In the genomic region with DNA sequence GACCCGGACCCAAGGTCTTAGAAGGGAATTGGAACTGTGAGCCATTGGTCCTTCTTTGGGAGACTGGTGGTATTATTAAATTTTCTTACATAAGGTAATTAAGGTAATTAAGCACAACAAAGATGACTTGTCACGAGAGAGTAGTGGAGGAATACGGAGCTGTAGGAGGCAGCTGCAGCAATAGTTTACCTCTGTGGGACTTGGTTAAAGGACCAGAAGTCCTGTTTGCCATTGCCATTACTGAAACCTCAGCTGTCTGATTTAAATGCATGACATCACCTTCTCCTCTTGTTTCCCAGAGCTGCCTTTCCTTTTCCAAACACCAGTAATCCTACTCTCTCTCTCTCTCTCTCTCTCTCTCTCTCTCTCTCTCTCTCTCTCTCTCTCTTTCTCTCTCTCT, we compare ENCODE assay signal across 8 mouse cellular contexts. TPM values are rescaled to one million over a fixed set of nuclear protein-coding genes. Genes with fewer than 3 reads are reported as not detected.
DNase-seq lines count a peak whose midpoint lies in the region; ATAC-seq and TF ChIP-seq lines count a peak whose summit lies in the region.

No protein-coding gene starts in this region.

- peaks cover 40% of the 10 kb centered on the region for H3K79me2 ChIP-seq in CH12.LX (replicated peaks; ENCODE audit: control insufficient read depth, extremely low read depth, insufficient read depth, poor library complexity, severe bottlenecking)

- TF ChIP-seq RAD21 in CH12.LX (IDR thresholded peaks at IDR 0.05; ENCODE audit: low read depth, low read length): no peak

- H3K4me1 ChIP-seq in heart, embryonic 10.5 days: peaks cover 19% of the 10 kb centered on the region
- peaks cover 3 to 35% of the 10 kb centered on the region in 2 experiments; a peak in 2 of 4 replicates for H3K4me1 ChIP-seq in CH12.LX (ENCODE audit: control insufficient read depth in 1 of 2, insufficient read depth in 2 of 2)
- H3K4me1 ChIP-seq in forebrain, embryonic 12.5 days: peaks cover 25% of the 10 kb centered on the region
- peaks cover 18% of the 10 kb centered on the region for H3K4me1 ChIP-seq in liver, embryonic 16.5 days (ENCODE audit: control insufficient read depth, low read depth, low read length)

- no peaks in the 10 kb centered on the region for H3K9me3 ChIP-seq in heart, embryonic 10.5 days
- no peaks in the 10 kb centered on the region for H3K9me3 ChIP-seq in CH12.LX (replicated peaks; ENCODE audit: low read length)
- H3K9me3 ChIP-seq in forebrain, embryonic 12.5 days: no peaks in the 10 kb centered on the region
- H3K9me3 ChIP-seq in liver, embryonic 16.5 days (replicated peaks; ENCODE audit: control insufficient read depth, low read length): no peaks in the 10 kb centered on the region

- no peak for DNase-seq in heart, embryonic 10.5 days (ENCODE audit: low spot score)
- DNase-seq in heart, postnatal 25 days (ENCODE audit: low spot score): no peak
- no peak for DNase-seq in CH12.LX (ENCODE audit: extremely low read depth)
- no peak for DNase-seq in layer of hippocampus, adult 8-10 months (ENCODE audit: low spot score in 2 of 2)
- no peak for DNase-seq in left cerebral cortex, adult 18-20 months (ENCODE audit: low spot score in 2 of 2)
- DNase-seq in frontal cortex, postnatal 36 days (ENCODE audit: low spot score in 2 of 2): no peak

- TF ChIP-seq POLR2A in CH12.LX (IDR thresholded peaks at IDR 0.05; ENCODE audit: low read depth, low read length): no peak

- no peak for TF ChIP-seq CTCF in CH12.LX (conservative IDR thresholded peaks at IDR 0.05 in 1 of 2, IDR thresholded peaks at IDR 0.05 in 1 of 2; ENCODE audit: low read depth in 2 of 2, low read length in 2 of 2)

- 5% methylated on average over 3 of the region's 3 CpGs for WGBS in heart, embryonic 10.5 days
- 0% methylated on average over 3 of the region's 3 CpGs for WGBS in forebrain, embryonic 12.5 days
- 5% methylated on average over 3 of the region's 3 CpGs for WGBS in liver, embryonic 16.5 days (ENCODE audit: insufficient replicate concordance)

- intact Hi-C loops in heart, postnatal 25 days (cut with DNase I): no loop called here

- peak; percentile 68 for ATAC-seq in forebrain, embryonic 12.5 days (ENCODE audit: low FRiP score)
- no peak for ATAC-seq in liver, embryonic 16.5 days (ENCODE audit: low read depth)

- peak overlapping the region; percentile 47; the same call in 1 of the 2 replicates for H3K4me2 ChIP-seq in CH12.LX (ENCODE audit: insufficient read depth, low read depth, poor library complexity, severe bottlenecking)
- peak overlapping the region; percentile 73 for H3K4me2 ChIP-seq in forebrain, embryonic 12.5 days
- H3K4me2 ChIP-seq in liver, embryonic 16.5 days (ENCODE audit: low read depth, low read length): peak overlapping the region; percentile 87

- no peaks in the 10 kb centered on the region for H3K27me3 ChIP-seq in heart, embryonic 10.5 days (ENCODE audit: insufficient read depth, poor library complexity, severe bottlenecking)
- H3K27me3 ChIP-seq in CH12.LX (replicated peaks): no peaks in the 10 kb centered on the region
- no peaks in the 10 kb centered on the region for H3K27me3 ChIP-seq in forebrain, embryonic 12.5 days
- no peaks in the 10 kb centered on the region for H3K27me3 ChIP-seq in liver, embryonic 16.5 days (ENCODE audit: control insufficient read depth, insufficient read depth, low read depth, low read length)

- H3K27ac ChIP-seq in heart, embryonic 10.5 days: peak overlapping the region; percentile 92
- H3K27ac ChIP-seq in CH12.LX (ENCODE audit: insufficient read depth, low read depth): no peak overlapping the region
- peak overlapping the region; percentile 71 for H3K27ac ChIP-seq in forebrain, embryonic 12.5 days
- peak overlapping the region; percentile 95 for H3K27ac ChIP-seq in liver, embryonic 16.5 days (ENCODE audit: low read length)

- peak overlapping the region; percentile 90 for H3K4me3 ChIP-seq in heart, embryonic 10.5 days
- H3K4me3 ChIP-seq in CH12.LX (replicated peaks in 1 of 3; ENCODE audit: low read depth in 2 of 3, low read length in 2 of 3, poor library complexity in 1 of 3): peak overlapping the region; percentile 29 to 88 (median 84)
- peak overlapping the region; percentile 82 for H3K4me3 ChIP-seq in forebrain, embryonic 12.5 days (replicated peaks)
- peak overlapping the region; percentile 96 for H3K4me3 ChIP-seq in liver, embryonic 16.5 days (ENCODE audit: low read depth, low read length)

- dilution Hi-C loops in CH12.LX (cut with MboI; ENCODE audit: extremely low pct_ligation_motif_present, extremely low pct_unique_long_range_greater_than_20kb, low sequenced_read_pairs): no loop called here

- H3K36me3 ChIP-seq in heart, embryonic 10.5 days: peaks cover 9% of the 10 kb centered on the region
- H3K36me3 ChIP-seq in CH12.LX (replicated peaks in 1 of 2; ENCODE audit: control insufficient read depth in 1 of 2, insufficient read depth in 1 of 2, low read length in 1 of 2): peaks cover 8 to 24% of the 10 kb centered on the region in 2 experiments
- peaks cover 9% of the 10 kb centered on the region for H3K36me3 ChIP-seq in forebrain, embryonic 12.5 days (replicated peaks)
- H3K36me3 ChIP-seq in liver, embryonic 16.5 days (ENCODE audit: control insufficient read depth, insufficient read depth): peaks cover 5% of the 10 kb centered on the region

- in situ Hi-C loops in CH12.LX (cut with MboI; ENCODE audit: low pct_ligation_motif_present, low pct_unique_long_range_greater_than_20kb, low sequenced_read_pairs): no loop called here

- H3K9ac ChIP-seq in CH12.LX (ENCODE audit: insufficient read depth, low read depth): peak overlapping the region; percentile 49; the same call in 1 of the 2 replicates
- peak overlapping the region; percentile 76 for H3K9ac ChIP-seq in forebrain, embryonic 12.5 days
- H3K9ac ChIP-seq in liver, embryonic 16.5 days (ENCODE audit: low read depth, low read length): peak overlapping the region; percentile 95; the same call in 1 of the 2 replicates

- 0 out of 2 replicates have a peak, but pooled peaks have one; percentile 32 for TF ChIP-seq EP300 in CH12.LX (IDR thresholded peaks at IDR 0.05; ENCODE audit: low read length)

TF ChIP-seq in CH12.LX, 34 proteins besides CTCF, POLR2A, EP300 and RAD21 (continues in another document):
- TF ChIP-seq NRF1 (IDR thresholded peaks at IDR 0.05; ENCODE audit: low read depth, low read length): no peak
- TF ChIP-seq GABPA (IDR thresholded peaks at IDR 0.05; ENCODE audit: insufficient replicate concordance, low read depth, low read length): no peak
- TF ChIP-seq ELF1 (IDR thresholded peaks at IDR 0.05; ENCODE audit: low read depth, low read length): no peak
- no peak for TF ChIP-seq RCOR1 (conservative IDR thresholded peaks at IDR 0.05; ENCODE audit: low read depth, low read length)
- TF ChIP-seq JUND (conservative IDR thresholded peaks at IDR 0.05; ENCODE audit: low read depth, low read length): no peak
- TF ChIP-seq IRF4 (IDR thresholded peaks at IDR 0.05; ENCODE audit: low read depth, low read length): 0 out of 2 replicates have a peak, but pooled peaks have one; percentile 1
- no peak for TF ChIP-seq MAZ (IDR thresholded peaks at IDR 0.05; ENCODE audit: low read depth, low read length)
- TF ChIP-seq ZNF384 (IDR thresholded peaks at IDR 0.05; ENCODE audit: low read depth, low read length): no peak
- TF ChIP-seq JUN (IDR thresholded peaks at IDR 0.05; ENCODE audit: insufficient read depth, low read depth, low read length): no peak; the same call in 1 of the 2 replicates
- no peak for TF ChIP-seq CHD2 (IDR thresholded peaks at IDR 0.05; ENCODE audit: low read length)
- TF ChIP-seq ETS1 (conservative IDR thresholded peaks at IDR 0.05; ENCODE audit: low read depth, low read length): 0 out of 2 replicates have a peak, but pooled peaks have one; percentile 3
- no peak for TF ChIP-seq KAT2A (IDR thresholded peaks at IDR 0.05; ENCODE audit: insufficient replicate concordance, low read length)
- no peak for TF ChIP-seq SMC3 (IDR thresholded peaks at IDR 0.05; ENCODE audit: low read depth, low read length)
- 0 out of 2 replicates have a peak, but pooled peaks have one; percentile 5 for TF ChIP-seq TBP (conservative IDR thresholded peaks at IDR 0.05; ENCODE audit: low read depth, low read length)
- TF ChIP-seq ZKSCAN1 (IDR thresholded peaks at IDR 0.05; ENCODE audit: borderline replicate concordance, low read depth, low read length): no peak
- TF ChIP-seq ZMIZ1 (IDR thresholded peaks at IDR 0.05; ENCODE audit: low read depth, low read length): no peak
- TF ChIP-seq HCFC1 (IDR thresholded peaks at IDR 0.05; ENCODE audit: low read depth, low read length): no peak
- TF ChIP-seq ZC3H11A (IDR thresholded peaks at IDR 0.05; ENCODE audit: low read depth, low read length): no peak
- no peak for TF ChIP-seq SIN3A (IDR thresholded peaks at IDR 0.05; ENCODE audit: low read length)
- peak; percentile 11 for TF ChIP-seq MYC (IDR thresholded peaks at IDR 0.05; ENCODE audit: low read depth, low read length)
- TF ChIP-seq USF1 (IDR thresholded peaks at IDR 0.05; ENCODE audit: low read depth, low read length): no peak
- 0 out of 2 replicates have a peak, but pooled peaks have one; percentile 20 for TF ChIP-seq MAFK (IDR thresholded peaks at IDR 0.05; ENCODE audit: insufficient replicate concordance, low read length)

RNA-seq across cellular contexts. Expression of gene Arhgap11a, which starts 0.7 kb away (rescaled TPM):
- polyA plus RNA-seq in heart, embryonic 10.5 days (2016; fragmentation: Nextera tagmentation; extraction: Ambion mirVana): 25.7 and 29.6 TPM in 2 replicates
- 1 to 10 TPM; 2.0 to 2.2 TPM for total RNA-seq in heart, postnatal 25 days (2021)
- 22.3 and 22.5 TPM in 2 replicates for total RNA-seq in CH12.LX (2012; rRNA removed)
- total RNA-seq in CH12.LX (2014; rRNA removed): 21.6 and 22.4 TPM in 2 replicates
- 68.9 and 74.0 TPM in 2 replicates for polyA plus RNA-seq in CH12.LX (2012; ENCODE audit: insufficient read length, low read depth)
- 66.3 and 70.4 TPM in 2 replicates for polyA plus RNA-seq in forebrain, embryonic 12.5 days (2016; fragmentation: Nextera tagmentation; extraction: Ambion mirVana)
- 17.0 and 17.7 TPM in 2 replicates for polyA plus RNA-seq in liver, embryonic 16.5 days (2015; fragmentation: Nextera tagmentation; extraction: Ambion mirVana)
- 1 to 10 TPM; 1.1 to 3.3 (median 2.5) TPM for total RNA-seq in layer of hippocampus, adult 8-10 months (2022)
- 1 to 10 TPM; 1.5 to 1.8 TPM for total RNA-seq in left cerebral cortex, adult 18-20 months (2021)

RNA-seq across cellular contexts. Expression of gene Scg5, which starts 20.2 kb away (rescaled TPM):
- 0.81 and 0.99 TPM in 2 replicates for polyA plus RNA-seq in heart, embryonic 10.5 days (2016; fragmentation: Nextera tagmentation; extraction: Ambion mirVana)
- not detected for total RNA-seq in heart, postnatal 25 days (2021)
- total RNA-seq in CH12.LX (2012; rRNA removed): 0.25 TPM in 1 of 2 replicates, not detected in the other
- total RNA-seq in CH12.LX (2014; rRNA removed): not detected in 2 replicates
- not detected in 2 replicates for polyA plus RNA-seq in CH12.LX (2012; ENCODE audit: insufficient read length, low read depth)
- 67.8 and 71.2 TPM in 2 replicates for polyA plus RNA-seq in forebrain, embryonic 12.5 days (2016; fragmentation: Nextera tagmentation; extraction: Ambion mirVana)
- 0.20 TPM in 1 of 2 replicates, not detected in the other for polyA plus RNA-seq in liver, embryonic 16.5 days (2015; fragmentation: Nextera tagmentation; extraction: Ambion mirVana)
- total RNA-seq in layer of hippocampus, adult 8-10 months (2022): 100 to 1,000 TPM; 368 to 431 (median 406) TPM
- 100 to 1,000 TPM; 549 to 558 TPM for total RNA-seq in left cerebral cortex, adult 18-20 months (2021)

Comparison
In these comparisons a context has a peak if more than half of its experiments do, and no peak if none do; other contexts are left out.
1. RNA of gene Arhgap11a, which starts 0.7 kb away (total RNA-seq): 21.6 to 22.5 TPM in CH12.LX; 1.1 to 3.3 TPM in layer of hippocampus, adult 8-10 months, 2.0 to 2.2 TPM in heart, postnatal 25 days and 1.5 to 1.8 TPM in left cerebral cortex, adult 18-20 months; every median in the first group is over 4 times any median in the second.
2. RNA of gene Scg5, which starts 20.2 kb away (total RNA-seq): 549 to 558 TPM in left cerebral cortex, adult 18-20 months and 368 to 431 TPM in layer of hippocampus, adult 8-10 months; 0.25 TPM in CH12.LX and not detected in heart, postnatal 25 days; every median in the first group is over 100 times any median in the second.
3. Peak in every context shown above with its lines, with median percentiles within 50 percentile points of each other: H3K4me3 ChIP-seq, H3K4me2 ChIP-seq and H3K9ac ChIP-seq.